Mouse (Mus musculus) thymus, adult 18-20 months (tissue): Measurements from ENCODE around the gene Mrps12.
A peak's percentile ranks its signal among the peaks of the same experiment; 100 is the strongest.

Experiments
- DNase-seq, 2 experiments: peaks; one replicate each; pipeline ENCODE4 v3.0.0; 2022; ENCODE audit warnings: mixed read lengths in 2 of 2

Mrps12 gene

GRCm38 (mm10) chr7:28758623-28759022 is 17.0 kb upstream of the Mrps12 start:
- DNase-seq = no peak

DNA sequence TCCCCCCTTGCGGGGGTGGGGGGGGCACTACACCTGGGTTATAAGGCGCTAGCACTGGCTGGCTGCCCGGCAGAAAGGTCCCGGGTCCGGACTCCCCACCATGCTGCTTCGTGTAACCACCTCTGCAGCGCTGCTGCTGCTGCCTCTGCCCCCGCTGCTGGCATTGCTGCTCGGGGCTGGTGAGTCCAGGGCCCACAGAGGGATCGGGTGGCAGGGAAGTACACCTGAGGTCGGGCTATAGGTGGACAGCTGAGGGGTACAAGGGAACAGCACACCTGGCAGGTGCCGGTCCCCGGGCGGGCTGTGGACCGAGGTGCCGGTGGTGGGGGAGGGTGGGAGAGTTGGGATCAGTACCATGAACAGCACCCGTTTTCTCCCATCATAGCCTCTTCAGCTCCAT is 14.5 kb upstream of the Mrps12 start, which contains the start of gene Ccer2:
Ccer2 (plus strand) TSS at position 96 of the 400 bp plus-strand sequence.
- no peak for DNase-seq

GRCm38 (mm10) chr7:28749935-28750334 is 8.3 kb upstream of the Mrps12 start:
- DNase-seq = no peak

DNA sequence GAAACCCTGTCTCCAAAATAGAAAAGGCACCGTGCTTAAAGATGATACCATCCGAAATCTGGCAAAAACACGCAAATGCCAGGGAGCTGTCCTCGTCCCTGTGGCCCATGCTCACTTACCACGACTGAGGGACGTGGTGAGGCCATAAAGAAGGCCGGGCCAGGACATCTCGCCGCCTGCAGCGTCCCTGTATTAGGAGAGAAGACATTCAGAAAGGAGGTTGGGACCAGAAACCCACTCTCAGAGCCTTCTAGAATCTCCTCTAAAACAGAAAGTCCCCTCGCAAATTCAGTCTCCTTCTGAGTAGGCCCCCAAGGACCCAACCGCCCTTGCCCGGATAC is 282 bp downstream of the Mrps12 start:
- DNase-seq = no peak

DNA sequence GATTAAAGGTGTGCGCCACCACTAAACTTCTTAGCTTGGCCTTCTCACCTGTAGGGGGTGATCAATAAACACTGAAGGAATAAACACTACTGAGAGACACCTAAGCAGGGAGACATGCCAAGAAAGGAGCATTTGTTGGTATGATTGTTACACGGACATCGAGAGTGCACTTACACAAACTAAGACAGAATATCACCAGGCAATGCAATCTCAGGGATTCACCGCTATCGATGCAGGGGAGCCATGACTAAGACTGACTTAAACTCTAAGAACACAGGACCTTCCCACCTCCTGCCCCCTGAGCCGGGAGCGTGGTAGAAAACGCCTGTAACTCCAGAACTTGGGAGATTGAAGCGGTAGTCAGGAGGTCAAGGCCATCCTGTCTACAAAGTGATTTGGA is 671 bp downstream of the Mrps12 start:
- DNase-seq = no peak

DNA sequence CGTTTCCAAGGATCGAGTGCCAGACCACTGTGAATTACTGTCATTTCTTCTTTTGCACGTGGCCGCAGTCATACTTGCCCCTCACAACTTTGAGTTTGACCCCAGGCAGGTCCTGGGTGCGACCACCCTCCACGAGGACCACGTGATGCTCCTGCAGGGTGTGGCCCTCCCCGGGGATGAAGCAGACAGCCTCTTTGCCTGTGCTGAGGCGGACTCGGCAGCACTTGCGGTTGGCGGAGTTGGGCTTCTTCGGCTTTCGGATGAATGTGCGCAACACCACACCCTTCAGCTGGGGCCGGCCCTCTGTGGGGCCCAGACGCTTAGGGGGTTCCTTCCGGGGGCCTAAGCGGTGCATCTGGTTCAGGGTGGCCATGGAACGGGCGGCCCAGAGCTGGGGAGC is 1.8 kb downstream of the Mrps12 start:
- no peak for DNase-seq

- DNase-seq = no peak
Measured at GRCm38 (mm10) chr7:28735701-28736100, 5.9 kb downstream of the Mrps12 start.

- DNase-seq = no peak
Measured at GRCm38 (mm10) chr7:28733211-28733610, 8.4 kb downstream of the Mrps12 start.

DNA sequence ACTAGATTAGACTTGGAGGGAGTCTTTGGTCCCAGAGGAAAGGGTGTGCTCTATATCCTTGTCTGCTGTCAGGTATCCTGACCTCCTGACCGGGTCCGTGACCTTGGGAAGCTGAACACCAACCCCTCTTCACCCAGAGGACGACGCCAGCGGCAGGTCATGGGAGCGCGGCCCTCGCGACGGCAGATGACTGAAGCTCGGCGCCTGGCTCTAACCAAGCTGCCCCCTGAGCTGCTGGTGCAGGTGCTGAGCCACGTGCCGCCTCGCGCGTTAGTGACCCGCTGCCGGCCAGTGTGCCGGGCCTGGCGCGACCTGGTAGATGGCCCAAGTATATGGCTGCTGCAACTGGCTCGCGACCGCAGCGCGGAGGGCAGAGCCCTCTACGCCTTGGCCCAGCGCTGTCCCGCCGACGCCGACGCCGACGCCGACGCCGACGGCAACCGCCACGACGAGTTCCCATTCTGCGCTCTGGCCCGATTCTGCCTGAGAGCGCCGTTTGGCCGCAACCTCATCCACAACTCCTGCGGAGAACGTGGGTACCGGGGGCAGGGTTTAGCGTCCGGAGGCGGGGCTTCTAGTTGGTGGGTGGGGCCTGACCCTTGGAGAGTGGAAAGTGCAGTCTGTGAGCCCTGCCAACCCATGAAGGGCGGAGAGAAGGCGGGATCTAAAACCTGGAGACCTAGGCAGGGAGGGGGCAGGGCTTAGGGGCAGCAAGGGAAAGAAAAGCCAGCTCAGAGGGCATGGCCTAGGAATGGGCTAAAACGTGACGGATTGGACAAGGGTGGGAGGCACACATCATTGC is 9.1 kb downstream of the Mrps12 start:
- peak; percentile 26 to 60 for DNase-seq

DNA sequence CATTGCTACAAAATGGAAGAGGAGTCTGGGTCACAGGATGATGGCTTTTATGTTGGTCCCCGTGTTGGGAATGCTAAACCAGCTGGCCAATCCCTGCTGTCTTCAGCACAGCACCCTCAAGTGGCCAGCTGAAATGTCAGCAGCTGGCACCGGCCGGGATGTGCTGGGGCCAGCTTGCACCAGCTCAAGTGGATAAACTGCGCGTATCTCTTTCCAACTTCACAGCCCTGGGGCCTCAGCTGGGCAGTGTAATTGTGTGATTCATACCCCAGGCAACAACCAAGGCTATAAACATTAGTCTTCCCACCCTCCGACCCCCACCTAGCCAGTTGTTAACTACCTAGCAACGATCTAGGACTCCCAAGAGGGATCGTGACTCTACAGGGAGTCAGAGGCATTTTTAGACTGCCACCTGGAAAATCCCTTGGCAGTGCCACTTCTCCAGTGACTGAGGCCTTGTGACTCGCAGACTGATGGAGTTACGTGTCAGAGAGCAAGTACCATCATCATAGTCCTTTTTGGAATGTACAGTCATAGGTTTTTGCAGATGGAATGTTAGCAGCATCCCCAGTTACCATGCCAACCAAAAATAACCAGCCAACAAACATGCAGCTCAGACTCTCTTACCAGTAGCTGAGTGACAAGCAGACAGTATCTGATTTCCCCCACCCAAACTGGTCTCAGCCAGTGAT is 13.8 kb downstream of the Mrps12 start:
- no peak for DNase-seq

DNA sequence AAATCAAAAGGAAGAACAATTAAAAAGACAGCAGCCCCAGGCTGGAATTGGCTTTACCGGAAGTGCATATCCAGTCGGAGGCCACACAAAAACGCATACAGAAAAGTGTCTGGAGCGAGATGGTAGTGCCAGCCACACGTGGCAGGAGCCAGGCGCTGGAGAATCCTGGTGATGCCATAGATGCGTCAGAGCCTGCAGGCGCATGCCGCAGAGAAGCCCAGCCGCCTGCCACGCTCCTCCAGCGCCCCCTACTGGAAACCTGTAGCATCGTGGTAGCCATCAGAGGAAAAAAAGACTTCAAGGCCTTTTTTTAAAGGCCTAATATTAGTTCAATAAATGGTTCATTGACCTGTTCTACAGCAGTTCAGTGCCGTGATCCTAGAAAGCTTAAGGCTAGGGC is 15.0 kb downstream of the Mrps12 start:
- DNase-seq = peak; percentile 43 to 47

GRCm38 (mm10) chr7:28724613-28725012 is 17.0 kb downstream of the Mrps12 start:
- no peak for DNase-seq

DNA sequence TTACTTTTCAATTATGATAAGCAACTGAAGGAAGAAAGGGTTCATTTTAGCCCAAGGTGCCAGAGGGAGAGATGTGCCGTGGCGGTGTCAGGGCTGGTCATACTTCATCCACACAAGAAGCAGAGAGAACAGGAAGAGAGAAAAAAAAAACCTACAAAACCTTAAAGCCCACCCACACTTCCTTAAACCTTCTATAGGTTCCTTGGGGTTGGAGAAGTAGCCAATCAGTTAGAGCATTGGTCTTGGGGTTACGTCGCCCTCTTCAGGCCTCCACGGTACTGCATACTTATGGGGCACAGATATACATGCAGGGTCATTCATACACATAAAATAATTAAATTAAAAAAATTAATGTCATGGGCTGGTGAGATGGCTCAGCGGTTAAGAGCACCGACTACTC is 19.5 kb downstream of the Mrps12 start:
- DNase-seq = no peak

DNA sequence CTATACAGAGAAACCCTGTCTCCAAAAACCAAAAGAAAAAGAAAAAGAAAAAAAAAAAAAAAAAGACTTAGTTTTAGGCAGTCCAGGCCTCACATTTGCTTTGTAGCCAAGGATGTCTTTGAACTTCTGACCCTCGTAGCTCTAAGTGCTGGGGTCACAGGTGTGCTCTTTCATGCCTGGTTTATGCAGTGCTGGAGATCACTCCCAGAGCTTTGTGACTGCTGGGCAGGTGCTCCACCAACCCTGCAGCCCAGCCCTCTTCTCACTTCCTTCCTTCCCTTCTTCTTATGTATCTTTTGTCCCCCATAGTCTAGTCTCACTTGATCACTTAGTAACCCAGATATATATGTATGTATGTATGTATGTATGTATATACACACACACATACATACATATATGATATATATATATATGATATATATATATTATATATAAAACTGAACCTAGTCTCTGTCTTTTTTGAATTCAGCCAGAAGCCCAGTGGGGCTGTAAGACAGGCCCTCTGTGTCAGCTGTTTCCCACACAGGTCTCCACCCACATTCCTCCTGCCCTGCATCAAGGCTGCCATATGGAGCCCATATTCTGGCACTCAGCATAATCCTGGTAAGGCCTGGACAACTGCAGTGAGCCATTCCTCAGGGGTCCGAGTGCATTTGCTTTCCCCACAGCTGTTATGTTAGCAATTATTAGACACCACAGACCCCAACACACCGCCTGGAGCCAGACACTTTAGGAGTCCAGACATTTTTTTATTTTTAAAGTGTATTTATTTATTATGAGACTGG is 20.7 kb downstream of the Mrps12 start:
- no peak for DNase-seq

DNA sequence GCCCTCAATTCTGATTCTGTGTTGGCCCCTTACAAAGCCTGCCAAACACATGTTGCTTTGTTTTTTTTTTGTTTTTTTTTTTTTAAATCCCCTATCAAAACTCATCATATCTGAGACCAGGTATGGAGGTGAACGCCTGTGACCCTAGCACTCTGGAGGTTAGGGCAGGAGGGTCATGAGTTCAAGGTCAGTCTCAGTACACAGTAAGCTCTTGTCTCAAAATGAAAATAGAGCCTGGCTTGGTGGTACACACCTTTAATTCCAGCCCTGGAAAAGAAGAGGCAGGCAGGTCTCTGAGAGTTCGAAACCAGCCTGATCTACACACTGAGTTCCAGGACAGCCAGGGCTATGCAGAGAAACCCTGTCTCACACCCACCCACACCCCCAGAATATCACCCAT is 22.0 kb downstream of the Mrps12 start:
- no peak for DNase-seq

DNA sequence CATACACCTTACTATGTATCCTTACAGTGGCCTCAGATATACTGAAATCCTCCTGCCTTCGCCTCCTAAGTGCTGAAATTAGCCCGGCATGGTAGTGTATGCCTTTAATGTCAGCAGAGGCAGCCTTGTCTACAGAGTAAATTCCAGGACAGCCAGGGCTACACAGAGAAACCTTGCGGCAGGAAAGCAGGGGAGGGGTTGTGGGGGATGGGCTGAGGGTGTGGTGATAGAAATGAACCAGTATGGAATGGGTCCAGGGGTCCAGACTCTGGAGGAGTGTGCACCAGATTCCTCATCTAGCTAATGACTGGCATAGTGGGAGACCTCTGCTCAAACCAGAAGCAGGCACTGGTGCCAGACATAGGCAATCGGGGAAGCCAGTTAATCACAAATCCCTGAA is 22.5 kb downstream of the Mrps12 start:
- DNase-seq = no peak

DNA sequence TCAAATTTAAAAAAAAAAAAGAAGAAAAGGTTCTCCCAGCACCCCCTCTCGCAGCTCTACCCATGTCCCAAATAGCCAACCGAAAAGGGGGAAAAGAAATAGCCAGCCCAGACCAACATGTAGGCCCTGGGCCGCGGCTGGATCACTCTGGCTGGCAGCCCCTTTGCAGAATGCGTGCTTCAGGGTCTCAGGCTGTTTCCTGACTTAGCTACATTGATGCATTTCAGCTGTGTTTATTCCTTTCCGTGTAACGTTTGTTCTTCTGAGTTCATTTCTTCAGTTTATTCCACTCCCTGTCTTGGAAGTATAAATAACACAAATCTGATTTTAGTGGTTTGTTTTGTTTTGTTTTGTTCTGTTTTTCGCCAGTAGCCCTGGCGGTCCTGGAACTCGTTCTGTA is 23.9 kb downstream of the Mrps12 start:
- no peak for DNase-seq

DNA sequence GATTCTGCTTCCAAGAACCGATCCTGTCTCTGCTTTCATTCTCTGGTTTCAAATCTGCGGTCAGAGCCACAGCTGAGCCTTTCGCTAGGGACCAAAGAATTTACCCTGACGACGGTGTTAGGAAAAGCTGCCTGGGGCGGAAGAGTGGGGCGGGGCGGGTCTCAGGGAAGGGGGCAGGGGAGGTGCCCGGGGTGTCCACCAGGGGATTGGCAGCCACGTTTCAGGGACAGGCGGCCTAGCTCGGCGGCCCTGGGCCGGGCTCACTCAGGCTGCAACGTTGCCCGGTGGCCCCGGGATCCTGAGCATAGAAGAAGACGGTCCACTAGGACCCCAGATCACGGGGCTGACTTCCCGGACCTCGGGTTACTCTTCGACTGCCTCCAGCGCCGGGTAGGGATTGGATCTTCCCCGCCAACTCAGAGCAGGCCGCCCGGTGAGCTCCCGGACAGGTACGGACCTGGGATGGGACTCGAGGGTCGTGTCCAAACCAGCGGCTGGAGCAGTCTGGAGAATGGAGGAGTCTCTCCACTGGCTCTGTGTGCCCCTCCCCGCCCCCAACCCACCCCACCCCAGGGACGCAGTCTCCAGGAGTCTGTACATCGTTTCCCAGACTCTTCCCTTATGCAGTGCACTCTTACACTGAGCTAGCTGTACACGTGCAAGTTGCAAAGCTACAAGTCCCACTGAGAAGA is 24.9 kb downstream of the Mrps12 start, which contains the start of gene Fbxo17:
Fbxo17 (plus strand) TSS at position 215 of the 692 bp plus-strand sequence.
- DNase-seq = peak; percentile 39 to 44

DNA sequence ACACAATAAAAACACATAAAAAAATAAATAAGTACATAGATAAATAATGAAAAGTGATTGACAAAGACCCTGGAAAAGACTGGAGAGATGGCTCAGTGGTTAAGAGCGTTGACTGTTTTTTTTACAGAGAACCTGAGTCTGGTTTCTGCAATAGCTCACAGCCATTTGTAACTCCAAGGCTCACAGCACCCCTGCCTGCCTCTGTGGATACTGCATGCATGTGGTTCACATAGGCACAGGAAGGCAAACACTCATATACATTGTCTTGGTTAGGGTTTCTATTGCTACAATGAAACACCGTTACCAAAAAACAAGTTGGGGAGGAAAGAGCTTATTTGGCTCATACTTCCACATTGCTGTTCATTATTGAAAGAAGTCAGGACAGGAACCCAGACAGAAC is 26.0 kb downstream of the Mrps12 start:
- DNase-seq = no peak

- DNase-seq = no peak
Measured at GRCm38 (mm10) chr7:28714667-28715066, 27.0 kb downstream of the Mrps12 start.

- DNase-seq = no peak
Measured at GRCm38 (mm10) chr7:28710962-28711361, 30.7 kb downstream of the Mrps12 start.

- DNase-seq = no peak
Measured at GRCm38 (mm10) chr7:28709454-28709853, 32.2 kb downstream of the Mrps12 start.

DNA sequence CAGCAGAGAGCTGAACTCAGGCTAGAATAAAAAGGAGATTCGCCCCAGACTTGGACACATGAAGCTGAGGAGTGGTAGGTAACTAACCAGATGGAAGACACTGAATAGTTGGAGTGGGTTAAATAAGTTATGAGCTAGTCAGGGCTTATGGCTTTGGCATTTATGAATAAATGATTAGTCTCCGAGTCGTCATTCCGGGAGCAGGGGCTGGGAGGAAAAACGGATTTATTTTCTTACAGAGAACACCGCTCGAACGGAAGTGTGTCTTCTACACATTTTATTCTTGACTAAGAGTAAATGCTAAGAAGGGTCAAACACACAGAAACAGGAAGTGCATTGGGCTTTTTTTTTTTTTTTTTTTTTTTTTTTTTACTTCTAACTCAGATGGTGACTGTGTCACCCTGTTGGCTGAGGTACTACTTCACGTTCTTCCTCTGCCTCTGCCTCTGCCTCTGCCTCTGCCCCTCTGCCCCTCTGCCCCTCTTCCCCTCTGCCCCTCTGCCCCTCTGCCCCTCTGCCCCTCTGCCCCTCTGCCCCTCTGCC is 38.9 kb downstream of the Mrps12 start:
- no peak for DNase-seq
